Mouse (Mus musculus): ENCODE results near the gene Scube2. TPM values are rescaled to one million over a fixed set of nuclear protein-coding genes. Genes with fewer than 3 reads are reported as not detected.

Gene Scube2
- total RNA-seq, 2 experiments from 2014 or later: 0.74 to 2.0 TPM

Other genes starting within 250 kb of the Scube2 start
- gene St5, start 162.1 kb downstream of the Scube2 start, total RNA-seq (2021): 10 to 100 TPM; 20.7 to 21.5 TPM
- gene Akip1, start 162.0 kb downstream of the Scube2 start, total RNA-seq (2021): 10 to 100 TPM in 1 of 2 experiments, 1 to 10 TPM in 1; 7.3 to 10.5 TPM
- under 1 TPM in 1 of 2 experiments, not detected in 1; 0.22 TPM for gene BC051019, start 141.8 kb downstream of the Scube2 start, total RNA-seq (2021)
- not detected for gene Ascl3, start 134.0 kb downstream of the Scube2 start, total RNA-seq (2021)
- gene Tmem9b, start 112.8 kb downstream of the Scube2 start, total RNA-seq (2021): 10 to 100 TPM; 51.0 to 57.8 TPM
- gene Nrip3, start 83.7 kb downstream of the Scube2 start, total RNA-seq (2021): 10 to 100 TPM; 30.9 to 36.1 TPM
- gene Dennd5a, start 94.8 kb upstream of the Scube2 start, total RNA-seq (2021): 100 to 1,000 TPM; 123 to 135 TPM
- 10 to 100 TPM; 46.2 to 48.3 TPM for gene Tmem41b, start 121.2 kb upstream of the Scube2 start, total RNA-seq (2021)
- gene Ipo7, start 152.6 kb upstream of the Scube2 start, total RNA-seq (2021): 100 to 1,000 TPM in 1 of 2 experiments, 10 to 100 TPM in 1; 97.1 to 104 TPM
- gene Zfp143, start 195.5 kb upstream of the Scube2 start, total RNA-seq (2021): 1 to 10 TPM; 9.7 to 9.9 TPM